Mouse (Mus musculus) adrenal gland, postnatal 36 days (tissue): ENCODE results near the gene Zbtb9. TPM values are rescaled to one million over a fixed set of nuclear protein-coding genes. Genes with fewer than 3 reads are reported as not detected.
"Not testable (repeated sequence)": the region's sequence is repeated elsewhere in the genome, so short reads cannot be mapped to it uniquely, and the experiment has no call there.

Experiments used
- DNase-seq, 2 experiments: peaks; one replicate each; pipeline ENCODE4 v3.0.0; 2021; ENCODE audit warnings: mixed read lengths in 1 of 2
- total RNA-seq, 2 experiments: library from RNA; stranded (reverse); gene quantifications; 2 replicates each; pipeline ENCODE4 v1.2.3; 2021

Zbtb9 gene
- total RNA-seq, 2 experiments from 2014 or later, result 9.9 to 10.5 TPM

- DNase-seq, result no peak
Observed at GRCm38 (mm10) chr17:26971247-26971905, 1.6 kb upstream of the Zbtb9 start.

- no peak for DNase-seq
Observed at GRCm38 (mm10) chr17:26972107-26972506, 860 bp upstream of the Zbtb9 start.

- no peak for DNase-seq
Observed at GRCm38 (mm10) chr17:26974547-26974946, 1.6 kb downstream of the Zbtb9 start.

GRCm38 (mm10) chr17:26975415-26975814 is 2.4 kb downstream of the Zbtb9 start:
- no peak for DNase-seq

DNA sequence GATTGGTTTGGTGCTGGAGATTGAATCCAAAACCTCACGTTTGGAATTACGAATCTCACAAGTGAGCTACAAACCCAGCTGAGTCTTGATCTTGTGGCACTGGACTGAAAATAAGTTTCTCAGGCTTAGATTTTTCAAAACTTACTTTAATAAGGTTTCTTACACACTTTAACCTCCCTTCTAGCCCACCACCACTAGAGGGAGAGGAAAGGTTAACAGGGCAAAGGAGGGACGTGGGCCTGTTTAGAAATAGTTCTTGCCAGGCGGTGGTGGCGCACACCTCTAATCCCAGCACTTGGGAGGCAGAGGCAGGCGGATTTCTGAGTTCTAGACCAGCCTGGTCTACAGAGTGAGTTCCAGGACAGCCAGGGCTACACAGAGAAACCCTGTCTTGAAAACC is 4.4 kb downstream of the Zbtb9 start:
- not testable (repeated sequence) for DNase-seq

- DNase-seq, result no peak
Observed at GRCm38 (mm10) chr17:26979426-26979825, 6.5 kb downstream of the Zbtb9 start.

DNA sequence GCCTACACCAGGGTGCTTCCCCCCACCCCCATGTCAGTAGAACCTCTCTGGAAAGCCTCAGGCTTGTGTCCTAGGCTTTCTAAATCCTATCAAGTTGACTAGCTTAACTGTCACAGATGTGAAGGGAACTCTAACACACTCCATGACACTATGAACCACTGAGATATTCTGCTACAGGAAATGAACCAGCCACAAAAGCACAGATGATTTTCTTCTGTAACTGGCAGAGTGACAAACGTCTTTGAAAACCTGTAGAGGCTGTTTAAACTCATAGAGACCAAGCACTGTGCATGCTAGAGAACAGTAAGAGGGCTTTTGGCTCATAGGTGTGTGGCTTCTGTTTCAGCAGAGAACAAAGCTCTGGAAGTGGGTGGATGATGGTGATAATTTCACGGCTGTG is 8.1 kb downstream of the Zbtb9 start:
- DNase-seq, result no peak

DNA sequence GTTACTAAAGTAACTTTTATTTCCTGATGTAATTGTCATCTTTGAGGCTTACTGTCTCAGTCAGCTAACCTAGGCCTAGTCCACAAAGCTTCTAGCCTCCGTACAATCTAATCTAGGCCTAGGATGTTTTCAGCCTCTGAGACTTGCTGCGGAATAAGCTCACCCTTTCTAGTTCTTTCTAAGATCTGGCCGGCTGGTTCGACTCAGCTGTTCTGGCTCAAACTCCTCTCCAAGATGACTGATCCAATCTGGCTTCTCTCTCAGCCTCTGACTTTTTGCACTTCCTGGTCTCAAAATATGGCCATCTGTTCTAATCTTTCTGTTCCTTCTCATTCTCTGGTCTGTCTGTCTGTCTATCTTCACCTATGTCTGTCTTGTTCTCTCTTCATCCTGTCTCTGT is 10.4 kb downstream of the Zbtb9 start:
- DNase-seq, result no peak

- no peak for DNase-seq
Observed at GRCm38 (mm10) chr17:26985503-26986179, 12.7 kb downstream of the Zbtb9 start.

GRCm38 (mm10) chr17:26990521-26990920 is 17.6 kb downstream of the Zbtb9 start:
- DNase-seq, result no peak

DNA sequence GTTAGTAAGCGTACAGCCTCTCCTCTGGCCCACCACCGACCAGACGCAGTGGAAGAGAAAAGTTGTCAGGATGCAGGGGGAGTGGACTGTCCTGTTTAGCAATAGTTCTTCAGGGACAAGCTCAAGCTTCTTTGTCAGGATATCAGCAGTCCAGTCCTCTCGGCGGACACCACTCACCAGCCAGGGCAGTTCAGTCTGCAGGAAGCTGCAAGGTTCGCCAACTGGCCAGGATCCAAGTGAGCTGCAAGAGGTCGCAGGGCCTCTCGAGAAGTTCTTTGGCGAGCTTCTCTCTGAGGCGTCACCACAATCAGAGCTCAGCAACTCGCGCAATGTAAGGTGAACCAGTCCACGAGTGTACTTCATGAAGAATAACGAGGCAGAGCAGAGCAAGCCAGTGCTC is 21.4 kb downstream of the Zbtb9 start:
- peak; percentile 75 to 82 for DNase-seq

DNA sequence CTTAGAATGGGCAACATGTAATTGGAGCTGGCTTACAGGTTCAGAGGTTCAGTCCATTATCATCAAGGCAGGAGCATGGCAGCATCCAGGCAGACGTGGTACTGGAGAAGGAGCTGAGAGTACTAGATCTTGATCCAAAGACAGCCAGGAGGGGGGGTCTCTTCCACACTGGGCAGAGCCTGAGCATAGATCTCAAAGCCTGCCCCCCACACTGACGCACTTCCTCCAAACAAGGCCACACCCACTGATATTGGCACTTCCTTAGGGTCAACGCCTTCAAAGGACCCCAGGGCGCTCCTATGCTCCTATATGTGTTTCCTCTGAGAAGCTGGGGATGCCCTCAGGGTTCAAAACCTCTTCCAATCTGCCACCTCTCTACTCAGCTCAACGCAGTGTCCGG is 22.0 kb downstream of the Zbtb9 start:
- no peak for DNase-seq

GRCm38 (mm10) chr17:26995562-26995961 is 22.6 kb downstream of the Zbtb9 start:
- no peak for DNase-seq

DNA sequence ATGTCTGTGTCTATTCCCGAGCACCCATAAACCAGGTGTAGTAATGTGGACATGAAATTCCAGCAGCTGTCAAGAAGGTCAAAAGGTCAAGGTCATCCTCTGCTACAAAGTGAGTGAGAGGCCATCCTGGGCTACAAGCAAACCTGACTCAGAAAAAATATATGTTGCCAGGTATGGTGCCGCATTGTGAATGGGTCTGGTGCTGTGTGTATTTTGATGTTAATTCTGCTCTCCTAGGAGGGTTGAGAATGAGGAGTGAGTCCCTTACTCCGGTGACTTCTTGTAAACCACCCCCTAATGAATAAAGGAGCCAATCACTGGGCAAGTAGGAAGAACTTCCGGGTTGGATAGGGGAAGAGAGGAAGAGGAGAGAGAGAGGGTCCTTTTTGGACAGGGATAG is 24.7 kb downstream of the Zbtb9 start:
- no peak for DNase-seq

- no peak for DNase-seq
Observed at GRCm38 (mm10) chr17:26998283-26998682, 25.3 kb downstream of the Zbtb9 start.

- no peak for DNase-seq
Observed at GRCm38 (mm10) chr17:26999996-27000395, 27.0 kb downstream of the Zbtb9 start.

DNA sequence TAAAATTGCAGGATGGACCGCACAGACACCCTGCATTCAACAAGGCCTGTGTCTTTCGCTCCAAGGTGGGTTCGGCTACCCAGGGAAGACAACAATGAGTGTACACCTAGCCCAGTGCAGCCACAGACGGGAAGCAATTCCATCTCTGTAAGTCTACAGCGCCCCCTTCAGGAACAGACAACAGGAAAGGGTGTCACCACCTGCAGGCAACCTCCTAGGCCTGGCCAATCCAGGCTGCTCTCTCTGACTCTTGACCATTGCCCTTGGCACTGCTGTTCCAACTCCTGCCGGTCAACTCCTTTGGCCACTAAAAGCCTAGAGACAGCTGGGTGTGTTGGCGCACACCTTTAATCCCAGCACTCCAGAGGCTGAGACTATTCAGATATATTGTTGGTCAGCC is 28.2 kb downstream of the Zbtb9 start:
- DNase-seq, result no peak

GRCm38 (mm10) chr17:27001889-27002288 is 28.9 kb downstream of the Zbtb9 start:
- DNase-seq, result no peak

GRCm38 (mm10) chr17:27004431-27004830 is 31.5 kb downstream of the Zbtb9 start:
- DNase-seq, result peak; percentile 73 to 74

DNA sequence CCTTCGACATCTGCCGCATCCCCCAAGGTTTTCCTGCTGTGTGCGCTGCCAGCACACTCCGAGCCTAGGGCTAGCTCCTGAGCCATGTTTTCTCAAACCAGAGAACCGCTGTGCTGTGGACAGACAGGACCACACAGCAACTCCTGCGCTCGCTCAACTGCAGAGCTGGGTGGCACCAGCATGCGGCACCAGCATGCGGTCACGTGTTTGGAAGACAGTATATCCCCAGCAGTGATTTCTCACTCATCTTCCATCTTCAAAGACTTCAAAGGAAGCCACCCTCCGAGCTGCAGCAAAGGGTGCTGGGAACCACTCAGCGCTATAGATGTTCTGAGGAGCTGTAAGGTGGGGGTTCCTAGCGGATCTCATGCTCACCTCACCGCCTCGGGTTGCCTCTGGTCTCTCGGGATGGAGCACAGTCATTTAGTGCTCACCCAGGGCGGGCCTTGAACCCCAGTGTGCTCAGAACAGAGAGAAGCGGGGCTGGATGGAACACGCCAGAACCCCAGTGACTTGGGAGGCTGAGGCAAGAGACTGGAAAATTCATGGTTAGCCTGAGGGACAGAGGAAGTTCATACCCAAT is 32.0 kb downstream of the Zbtb9 start:
- DNase-seq, result no peak

DNA sequence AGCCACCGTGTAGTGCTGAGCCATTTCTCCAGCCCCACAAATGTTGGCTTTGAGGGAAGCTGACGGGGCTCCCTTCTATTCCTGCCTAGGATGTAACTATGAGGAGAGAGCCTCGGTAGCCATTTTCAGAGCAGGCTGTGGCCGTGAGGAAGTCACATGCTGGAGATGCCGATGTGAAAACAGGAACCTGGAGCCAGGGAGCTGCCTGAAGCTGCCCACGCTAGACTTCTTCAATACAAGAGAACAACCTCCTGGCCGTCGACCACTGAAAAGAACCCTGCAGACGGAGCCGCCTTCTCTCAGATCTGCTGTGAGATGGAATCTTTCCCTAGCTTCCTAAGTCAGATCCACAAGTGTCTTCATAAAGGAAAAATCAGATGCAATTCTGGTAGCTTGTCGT is 32.7 kb downstream of the Zbtb9 start:
- DNase-seq, result no peak

DNA sequence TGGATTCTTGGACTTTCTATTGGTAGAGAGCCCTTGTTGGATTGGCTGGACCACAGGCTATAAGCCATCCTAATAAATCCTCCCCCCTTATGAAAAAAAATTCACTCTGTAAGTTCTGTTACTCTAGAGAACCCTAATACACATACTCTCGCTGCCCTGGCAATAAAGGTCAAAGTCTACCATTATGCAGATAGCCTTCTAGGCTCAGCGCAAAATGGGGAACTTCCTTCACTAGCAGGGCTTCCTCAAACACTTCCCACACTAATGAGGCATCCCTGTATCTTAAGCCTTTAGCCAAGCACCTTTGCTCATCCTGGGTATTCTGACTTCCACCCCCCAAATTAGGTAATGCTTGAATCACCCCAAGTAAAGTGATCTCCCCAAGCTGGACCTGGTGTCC is 35.3 kb downstream of the Zbtb9 start:
- DNase-seq, result no peak

DNA sequence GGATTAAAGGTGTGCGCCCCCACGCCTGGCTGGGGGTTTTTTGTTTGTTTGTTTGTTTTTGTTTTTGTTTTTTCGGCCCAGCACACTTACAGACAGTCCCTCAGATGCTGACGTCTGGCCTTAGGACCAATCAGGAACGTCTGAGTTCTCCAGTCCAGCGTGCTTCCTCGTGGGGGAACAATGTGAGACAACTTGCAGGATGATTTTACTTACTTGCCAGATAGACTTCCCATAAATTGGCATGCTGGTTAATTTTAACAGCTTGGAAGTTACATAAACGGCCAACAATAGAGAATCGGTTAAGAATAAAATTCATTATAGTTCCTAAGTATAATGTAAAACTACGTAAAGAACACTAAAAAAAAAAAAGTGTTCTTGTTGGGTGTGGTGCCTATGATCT is 38.2 kb downstream of the Zbtb9 start:
- no peak for DNase-seq
